Mouse (Mus musculus) megakaryocyte progenitor cell, adult 5-6 weeks (primary cell): ENCODE data around the gene Clptm1. TPM values are rescaled to one million over a fixed set of nuclear protein-coding genes. Genes with fewer than 3 reads are reported as not detected.

ENCODE experiments used
- ATAC-seq: replicated peaks from 2 replicates; pipeline ENCODE4 v1.8.0; 2016; ENCODE audit warnings: mild to moderate bottlenecking, moderate TSS enrichment, inconsistent platforms; ENCODE audit not compliant: poor library complexity
- total RNA-seq, 2 experiments: library from RNA; stranded (forward) in 1 of 2; stranded (reverse) in 1 of 2; fragments of 157-497, 149-512 nt in 1 of 2; fragments of 200-1000 nt in 1 of 2; gene quantifications; 2 replicates each; pipeline versions ENCODE4 v1.2.3 to v1.2.4; 2015 to 2017

The Clptm1 gene
- 47.3 and 57.1 TPM in 2 replicates for total RNA-seq (2015)
- 25.7 and 30.0 TPM in 2 replicates for total RNA-seq (2017)

DNA sequence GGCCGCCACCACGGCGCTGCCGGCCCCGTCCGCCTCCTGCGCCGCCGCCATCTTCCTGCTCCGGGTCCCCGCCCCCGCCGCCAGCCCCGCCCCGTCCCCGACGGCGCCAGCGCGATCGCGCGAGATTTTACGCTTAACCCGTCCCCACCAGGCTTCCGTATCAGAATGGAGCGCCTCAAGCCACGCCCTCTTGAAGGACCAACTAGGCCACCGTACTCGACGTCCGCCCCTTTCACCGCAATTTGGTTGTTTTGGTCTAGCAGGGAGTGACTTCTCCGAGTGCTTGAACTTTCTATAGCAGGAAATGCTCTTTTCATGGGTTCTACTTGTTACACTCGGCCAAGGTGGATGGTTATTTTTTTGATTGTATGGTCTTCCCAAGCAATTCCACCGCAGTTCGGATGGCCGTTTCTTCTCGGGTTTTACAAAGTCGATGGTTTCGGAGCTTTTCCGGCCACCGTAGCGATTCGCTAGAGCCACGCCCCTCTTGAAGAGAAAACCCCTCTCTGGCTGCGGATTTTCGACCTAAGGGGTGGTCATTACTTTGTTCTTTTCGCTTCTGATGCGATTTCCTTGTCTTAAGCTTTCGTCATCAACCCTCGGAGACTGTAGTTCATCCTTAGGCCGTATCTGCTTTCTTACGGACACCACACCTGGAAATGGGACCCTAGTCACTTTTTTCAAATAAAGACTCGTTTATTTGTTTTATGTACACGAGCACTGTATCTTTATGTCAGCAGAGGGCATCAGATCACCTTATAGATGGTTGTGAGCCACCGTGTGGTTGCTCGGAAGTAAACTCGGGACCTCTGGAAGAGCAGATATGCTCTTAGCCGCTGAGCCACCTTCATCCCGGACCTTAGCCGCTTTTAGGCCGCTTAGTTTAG lies at the start of gene Clptm1:
Gene Clptm1, minus strand, starts transcription at position 79 of the 887 bp plus-strand sequence.
- ATAC-seq, result peak; percentile 79

DNA sequence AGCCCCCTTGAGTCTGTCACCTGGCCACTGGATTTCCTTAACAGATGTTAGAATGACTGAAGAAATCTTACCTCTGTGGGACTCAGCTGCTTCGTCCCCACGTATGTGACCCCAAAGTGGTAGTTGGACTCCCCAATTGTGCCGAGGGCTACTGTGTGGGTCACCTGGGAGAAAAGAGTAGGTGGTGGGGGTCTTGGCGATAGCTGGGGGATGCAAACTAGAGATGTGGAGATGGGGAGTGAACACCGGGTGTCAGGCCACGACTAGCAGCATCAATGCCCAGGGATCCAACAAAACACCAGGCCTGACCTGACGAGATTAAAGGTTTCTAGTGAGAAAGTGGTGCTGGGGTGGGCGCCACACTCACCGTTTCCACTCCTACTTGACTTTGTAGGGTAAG lies 48.8 kb upstream of the Clptm1 start:
- no peak for ATAC-seq

DNA sequence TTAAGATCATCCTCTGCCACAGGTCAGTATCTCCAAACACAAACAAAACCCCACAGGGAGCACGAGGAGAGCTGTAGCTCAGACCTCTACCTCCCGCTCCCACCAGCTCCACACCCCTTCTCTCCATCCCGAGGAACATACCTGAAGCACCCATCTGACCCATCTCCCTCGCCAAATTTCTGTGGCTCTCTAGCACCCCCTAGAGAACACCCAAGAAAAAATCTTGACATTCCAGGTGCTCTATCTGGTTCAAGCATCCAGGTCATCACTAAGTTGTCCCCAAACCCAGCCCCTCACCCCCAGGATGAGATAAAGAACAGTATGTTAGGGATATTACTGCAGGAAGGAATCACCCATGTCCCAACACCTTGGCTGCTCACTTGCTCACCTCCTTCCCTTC lies 48.4 kb upstream of the Clptm1 start:
- ATAC-seq, result no peak

DNA sequence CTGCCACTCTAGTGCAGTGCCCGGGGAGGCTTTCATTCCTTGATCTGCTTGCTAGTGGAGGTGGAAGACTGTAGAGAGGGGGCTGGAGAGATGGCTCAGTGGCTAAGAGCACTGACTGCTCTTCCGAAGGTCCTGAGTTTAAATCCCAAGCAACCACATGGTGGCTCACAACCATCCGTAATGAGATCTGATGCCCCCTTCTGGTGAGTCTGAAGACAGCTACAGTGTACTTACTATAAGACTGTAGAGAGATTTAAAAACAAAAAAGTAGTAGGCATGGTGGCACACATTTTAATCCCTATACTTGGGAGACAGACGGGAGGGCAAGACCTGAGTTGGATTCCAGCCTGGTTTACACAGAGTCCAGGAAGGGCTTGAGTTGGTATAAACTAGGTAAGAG lies 47.6 kb upstream of the Clptm1 start:
- no peak for ATAC-seq

DNA sequence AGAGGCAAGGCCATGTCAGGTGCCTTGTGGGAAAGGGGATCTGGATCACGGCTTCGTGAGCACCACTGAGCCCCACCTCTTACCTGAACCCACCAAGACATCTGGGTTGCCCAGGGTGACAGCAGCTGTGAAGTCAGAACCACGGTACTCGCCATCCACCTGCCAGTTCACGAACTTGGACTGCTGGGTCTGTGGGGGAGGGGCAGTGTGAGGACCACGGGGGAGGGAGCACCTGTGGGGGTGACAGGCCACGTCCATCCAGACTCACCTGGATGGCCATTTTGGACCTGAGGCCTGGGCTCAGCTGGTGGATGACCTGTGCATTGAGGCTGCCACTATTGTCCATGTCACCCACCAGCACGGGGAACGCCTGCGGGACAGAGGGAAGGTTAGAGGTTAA lies 45.8 kb upstream of the Clptm1 start:
- ATAC-seq, result no peak

DNA sequence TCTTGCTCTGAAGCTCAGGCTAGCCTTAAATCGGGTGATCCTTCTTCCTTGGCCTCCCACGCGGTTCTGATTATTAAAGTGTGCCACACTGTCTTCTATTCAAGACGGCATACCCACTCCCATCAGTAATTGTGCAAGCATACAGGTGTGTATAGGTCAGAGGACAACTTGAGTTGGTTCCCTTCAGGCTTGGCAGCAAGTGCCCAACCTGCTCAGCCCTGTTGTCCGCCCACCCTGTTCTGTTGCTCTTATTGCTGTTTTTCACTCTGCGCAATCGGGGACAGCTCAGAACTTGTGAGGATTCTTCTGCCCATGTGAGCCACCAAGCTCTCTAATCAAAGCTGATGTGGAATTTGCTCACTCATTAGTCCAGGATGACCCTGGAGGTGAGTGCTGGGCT lies 40.4 kb upstream of the Clptm1 start:
- no peak for ATAC-seq

DNA sequence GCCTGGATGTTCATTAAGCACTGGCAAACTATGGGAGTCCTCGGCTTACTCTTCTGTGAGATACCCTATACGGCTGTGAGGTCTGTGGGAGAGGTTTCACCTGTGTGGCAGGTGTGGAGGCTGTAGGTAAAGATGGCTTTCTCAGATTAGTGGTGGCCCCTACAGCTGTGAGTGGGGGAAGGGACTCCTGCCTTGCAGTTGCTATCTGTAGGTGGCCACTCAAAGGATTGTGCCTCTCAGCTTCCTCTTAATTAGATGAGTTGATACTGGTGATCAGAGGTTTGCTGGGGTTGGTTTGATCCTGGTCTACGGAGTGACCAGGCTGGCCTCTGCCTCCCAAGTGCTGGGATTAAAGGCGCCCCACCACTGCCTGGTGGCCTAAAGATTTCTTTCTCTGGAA lies 39.6 kb upstream of the Clptm1 start:
- ATAC-seq, result no peak

DNA sequence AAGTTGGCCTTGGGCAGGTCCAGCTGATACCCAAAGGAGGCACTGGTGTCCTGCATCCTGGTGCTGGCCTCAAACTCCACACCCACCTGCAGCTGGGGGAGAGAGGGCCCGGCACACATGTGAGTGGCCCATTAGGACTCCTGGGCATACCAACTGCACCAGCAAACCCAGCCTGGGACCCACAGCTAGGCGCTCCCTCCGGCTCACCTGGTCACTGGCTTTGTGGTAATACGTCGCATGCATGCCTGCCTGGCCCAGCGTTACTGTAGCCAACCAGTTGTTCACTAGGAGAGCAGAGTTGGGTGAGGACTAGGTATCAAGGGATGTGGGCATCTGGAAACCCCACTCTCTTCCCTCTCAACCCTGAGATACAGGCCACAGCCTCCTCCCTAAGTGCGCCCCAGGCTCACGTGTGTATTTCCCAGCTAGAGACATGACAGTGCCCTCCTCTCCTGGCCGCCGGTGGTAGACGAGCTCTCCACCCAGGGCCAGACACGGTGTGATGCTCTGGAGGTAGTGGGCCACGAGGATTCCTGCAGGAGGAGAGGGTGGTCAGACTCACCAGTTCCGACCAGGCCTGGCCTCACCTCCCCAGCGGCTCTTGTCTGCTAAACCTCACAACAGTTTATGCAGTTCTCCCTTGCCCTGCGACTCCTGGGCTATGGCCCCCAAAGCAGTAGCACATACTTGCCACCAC lies 38.2 kb upstream of the Clptm1 start:
- ATAC-seq, result no peak

DNA sequence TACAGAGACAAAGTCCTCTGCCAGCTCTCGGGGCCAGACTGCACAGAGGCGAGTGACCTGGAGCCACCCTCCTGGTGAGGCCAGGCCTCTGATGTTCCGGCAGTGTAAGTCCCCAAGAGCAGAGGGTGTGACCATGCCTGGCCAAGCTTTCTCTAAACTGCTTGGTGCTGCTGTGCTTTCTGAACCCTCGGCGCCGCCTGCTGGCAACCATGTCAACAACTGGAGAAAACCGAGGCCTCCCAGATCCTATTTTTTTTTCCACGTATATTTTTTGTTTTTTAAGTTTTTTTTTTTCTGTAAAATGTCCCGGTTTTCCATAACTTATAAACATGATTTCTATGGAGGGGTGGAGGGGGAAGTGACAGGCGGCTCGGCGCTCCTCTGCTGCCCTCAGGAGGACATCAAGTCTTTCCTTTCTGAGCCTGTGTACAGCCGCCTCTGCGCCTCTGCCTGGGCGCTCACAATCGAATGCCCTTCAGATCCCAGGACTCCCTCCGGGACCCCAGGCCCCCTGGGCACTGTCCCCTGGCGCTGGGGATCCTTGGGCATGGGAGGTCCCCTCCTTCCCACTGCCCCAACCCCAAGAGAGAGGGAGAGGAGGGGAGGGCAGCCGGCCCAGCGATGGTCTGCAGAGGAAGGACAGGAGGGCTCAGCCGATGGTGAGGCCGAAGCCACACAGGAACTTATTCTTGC lies 36.4 kb upstream of the Clptm1 start:
- ATAC-seq, result peak; percentile 43

DNA sequence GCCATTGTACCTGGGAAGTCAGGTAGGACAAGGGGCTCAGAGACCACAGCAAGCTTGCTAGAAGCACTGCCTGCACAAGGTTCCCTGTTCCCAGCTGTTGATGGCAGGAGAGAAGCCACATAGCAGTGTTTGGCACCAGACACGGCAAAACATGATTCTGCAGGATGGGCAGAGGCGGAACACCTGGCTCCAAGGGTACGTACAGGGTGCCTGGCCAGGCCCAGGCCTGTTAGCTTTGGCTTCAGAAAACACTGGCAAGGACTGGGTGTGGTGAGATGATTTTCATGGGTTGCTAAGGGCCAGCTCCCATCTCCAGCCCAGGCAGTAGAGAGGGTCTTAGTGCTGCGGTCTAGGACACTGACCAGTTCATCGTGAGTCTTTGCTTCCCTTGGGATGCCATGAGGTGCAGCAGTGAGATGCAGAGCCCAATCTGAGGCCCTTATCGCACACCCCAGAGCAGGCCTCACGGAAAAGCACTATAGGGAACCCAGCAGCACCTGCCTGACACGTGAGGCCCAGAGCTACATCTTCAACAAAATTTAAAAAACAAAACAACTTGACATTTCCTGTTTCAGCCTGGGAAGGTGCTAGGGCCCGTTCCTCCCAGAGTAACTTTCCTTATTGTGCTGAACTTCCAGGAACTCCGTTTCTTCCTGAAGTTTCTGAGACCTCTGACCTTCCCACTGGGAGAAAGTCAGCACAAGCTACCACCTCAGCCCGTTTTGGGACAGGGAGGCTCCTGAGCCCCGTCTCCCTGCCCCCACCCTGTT lies 35.7 kb upstream of the Clptm1 start:
- no peak for ATAC-seq

DNA sequence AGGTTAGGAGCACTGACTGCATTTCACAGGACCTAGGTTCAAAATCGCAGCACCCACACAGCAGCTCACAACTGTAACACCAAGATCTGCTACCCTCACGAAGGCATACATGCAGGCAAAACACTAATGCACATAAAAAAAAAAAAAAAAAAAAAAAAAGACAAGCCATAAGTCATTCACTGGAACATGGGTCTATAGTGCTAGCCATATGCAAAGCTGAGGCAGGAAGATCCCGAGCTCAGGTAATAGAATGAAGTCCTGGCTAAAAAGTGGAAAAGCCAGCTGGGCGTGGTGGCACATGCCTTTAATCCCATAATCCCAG lies 35.0 kb upstream of the Clptm1 start:
- ATAC-seq, result no peak

DNA sequence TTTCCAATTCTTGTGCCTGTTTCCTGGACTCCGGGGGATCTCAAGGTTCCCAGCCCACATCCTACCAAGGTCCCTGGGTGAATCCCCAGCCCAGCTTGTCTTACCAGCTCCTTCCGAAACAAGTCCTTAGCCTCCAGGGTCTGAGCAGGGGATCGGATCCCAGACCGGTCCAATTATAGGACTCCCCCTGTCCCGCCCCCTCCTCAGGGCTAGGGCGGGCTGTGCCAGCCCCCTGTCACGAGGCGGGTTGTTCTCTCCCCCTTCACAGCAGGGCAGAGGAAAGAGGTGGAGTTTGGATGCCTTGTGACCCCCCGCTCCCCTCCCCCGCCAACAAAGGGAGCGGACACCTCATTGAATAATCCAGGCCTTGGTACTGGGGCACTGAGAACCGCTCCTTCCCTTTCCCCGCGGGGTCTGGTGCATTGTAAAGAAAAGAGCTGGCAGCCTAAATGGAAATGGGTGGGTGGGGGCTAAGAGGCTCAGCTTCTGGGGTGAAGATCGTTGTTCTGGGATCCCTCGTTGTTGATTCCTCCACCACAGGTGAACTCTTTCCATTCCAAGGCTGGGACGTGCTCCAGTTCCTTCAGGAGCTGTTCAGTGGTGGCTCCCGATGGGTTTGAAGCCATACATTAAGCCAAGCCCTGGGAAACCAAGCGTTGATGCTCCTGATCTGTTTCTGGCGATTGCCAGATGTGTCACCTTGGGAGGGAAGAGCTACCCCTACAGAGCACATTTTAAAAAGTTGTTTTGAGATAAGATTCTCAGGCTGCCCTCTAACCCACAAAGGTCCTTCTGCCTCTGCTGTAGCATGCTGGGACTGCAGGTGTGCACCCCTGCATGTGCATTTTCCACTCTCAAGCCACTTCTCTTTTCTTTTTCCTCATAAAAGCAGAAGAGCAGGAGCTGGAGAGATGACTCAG lies 34.3 kb upstream of the Clptm1 start, which contains the start of gene Apoe:
Gene Apoe, minus strand, starts transcription at position 282 of the 920 bp plus-strand sequence.
- peak; percentile 48 for ATAC-seq

DNA sequence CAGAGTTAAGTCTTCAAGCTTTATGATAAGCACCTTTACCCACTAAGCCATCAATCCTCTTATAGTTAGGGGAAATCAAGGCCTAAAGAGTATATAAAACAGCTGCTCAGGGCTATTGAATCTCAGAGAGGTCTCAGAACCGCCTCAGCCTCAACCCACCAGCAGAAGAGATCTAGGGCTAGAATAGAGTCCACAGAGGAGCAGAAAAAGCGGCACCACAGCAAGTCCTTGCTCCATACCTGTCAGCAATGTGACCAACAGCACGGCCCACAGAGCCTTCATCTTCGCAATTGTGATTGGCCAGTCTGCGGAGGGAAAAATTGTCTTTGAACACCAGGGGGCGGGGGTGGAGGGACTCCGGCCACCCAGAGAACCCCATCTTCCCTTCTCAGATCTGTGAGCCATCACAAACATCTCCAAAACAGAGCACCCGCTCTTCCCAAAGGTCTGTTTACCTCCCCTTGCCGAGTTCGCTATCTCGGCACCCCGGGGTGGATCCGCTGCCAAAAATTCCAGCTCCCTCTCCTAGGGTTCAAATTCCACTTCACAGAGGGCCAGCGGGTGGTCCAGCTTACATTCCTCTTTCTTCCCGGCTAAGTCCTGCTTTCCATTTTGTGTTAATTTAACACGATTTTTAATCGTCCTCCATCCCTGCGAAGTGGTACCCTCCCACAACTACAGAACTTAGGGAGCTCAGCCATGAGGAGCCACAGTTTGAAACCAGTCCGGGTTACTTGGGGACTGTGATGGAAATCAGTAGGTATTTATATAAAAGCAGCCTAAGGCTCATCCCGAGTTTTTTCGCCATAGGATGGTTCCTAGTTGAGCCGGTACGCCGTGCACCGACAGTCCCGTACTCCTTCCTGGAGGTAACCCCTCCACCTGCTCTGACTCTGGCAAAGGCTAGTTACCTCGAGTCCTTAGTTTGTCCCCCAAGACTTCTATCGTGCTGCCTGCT lies 33.4 kb upstream of the Clptm1 start:
- ATAC-seq, result peak; percentile 29

DNA sequence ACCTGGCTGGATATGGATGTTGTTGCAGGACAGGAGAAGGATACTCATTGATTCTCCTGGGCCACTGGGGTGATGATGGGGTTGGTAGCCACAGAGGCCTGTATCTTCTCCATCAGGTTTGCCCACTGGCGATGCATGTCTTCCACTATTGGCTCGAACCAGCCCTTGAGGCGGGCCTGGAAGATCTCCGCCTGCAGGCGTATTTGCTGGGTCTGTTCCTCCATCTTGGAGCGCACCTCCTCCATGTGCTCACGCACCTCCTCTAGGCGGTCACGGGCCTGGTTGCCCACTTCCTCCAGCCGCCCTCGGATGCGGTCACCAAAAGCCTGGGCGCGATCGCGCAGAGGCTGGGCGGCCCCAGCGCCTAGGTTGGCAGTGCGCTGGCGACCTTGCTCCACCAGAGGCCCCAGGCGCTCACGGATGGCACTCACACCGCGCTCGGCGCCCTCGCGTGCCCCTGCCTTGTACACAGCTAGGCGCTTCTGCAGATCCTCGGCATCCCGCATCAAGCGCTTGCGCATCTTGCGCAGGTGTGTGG lies 31.6 kb upstream of the Clptm1 start:
- ATAC-seq, result no peak

DNA sequence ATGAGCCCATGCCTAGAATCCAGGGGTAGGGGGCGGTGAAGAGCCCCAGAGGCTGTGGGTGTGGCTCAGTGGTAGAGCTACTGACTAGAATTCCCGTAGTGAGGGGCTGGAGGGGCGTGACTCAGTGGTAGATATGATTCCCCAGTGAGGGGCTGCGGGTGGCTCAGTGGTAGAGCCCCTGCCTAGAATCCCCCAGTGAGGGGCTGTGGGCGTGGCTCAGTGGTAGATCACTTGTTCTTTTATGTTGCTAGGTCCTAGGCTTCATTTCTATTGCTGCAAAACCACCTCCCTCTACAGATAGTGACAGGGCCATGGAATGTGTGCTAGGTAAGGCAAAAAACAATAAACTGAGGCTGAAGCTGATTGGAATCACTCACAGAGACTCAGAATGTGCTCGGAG lies 31.0 kb upstream of the Clptm1 start:
- no peak for ATAC-seq

DNA sequence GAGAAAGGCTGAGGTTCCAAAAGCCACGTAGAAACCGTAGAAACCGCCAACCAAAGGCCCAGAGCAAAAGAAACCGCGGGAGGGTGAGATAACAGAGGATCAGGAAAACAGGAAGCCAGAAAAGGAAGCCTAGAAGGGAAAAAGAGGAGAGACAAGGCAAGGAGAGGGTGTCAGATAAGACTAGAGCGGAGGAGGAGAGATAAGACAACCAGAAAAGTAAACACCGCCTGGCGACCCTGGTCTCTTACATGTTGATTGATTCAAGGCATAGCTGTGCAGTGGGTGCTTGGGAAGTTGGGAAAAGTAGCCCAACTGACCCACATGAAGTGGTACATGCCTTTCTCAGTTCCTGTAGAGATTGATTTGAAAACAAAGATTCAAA lies 30.4 kb upstream of the Clptm1 start:
- 0 out of 2 replicates have a peak, but pooled peaks have one; percentile 3 for ATAC-seq

DNA sequence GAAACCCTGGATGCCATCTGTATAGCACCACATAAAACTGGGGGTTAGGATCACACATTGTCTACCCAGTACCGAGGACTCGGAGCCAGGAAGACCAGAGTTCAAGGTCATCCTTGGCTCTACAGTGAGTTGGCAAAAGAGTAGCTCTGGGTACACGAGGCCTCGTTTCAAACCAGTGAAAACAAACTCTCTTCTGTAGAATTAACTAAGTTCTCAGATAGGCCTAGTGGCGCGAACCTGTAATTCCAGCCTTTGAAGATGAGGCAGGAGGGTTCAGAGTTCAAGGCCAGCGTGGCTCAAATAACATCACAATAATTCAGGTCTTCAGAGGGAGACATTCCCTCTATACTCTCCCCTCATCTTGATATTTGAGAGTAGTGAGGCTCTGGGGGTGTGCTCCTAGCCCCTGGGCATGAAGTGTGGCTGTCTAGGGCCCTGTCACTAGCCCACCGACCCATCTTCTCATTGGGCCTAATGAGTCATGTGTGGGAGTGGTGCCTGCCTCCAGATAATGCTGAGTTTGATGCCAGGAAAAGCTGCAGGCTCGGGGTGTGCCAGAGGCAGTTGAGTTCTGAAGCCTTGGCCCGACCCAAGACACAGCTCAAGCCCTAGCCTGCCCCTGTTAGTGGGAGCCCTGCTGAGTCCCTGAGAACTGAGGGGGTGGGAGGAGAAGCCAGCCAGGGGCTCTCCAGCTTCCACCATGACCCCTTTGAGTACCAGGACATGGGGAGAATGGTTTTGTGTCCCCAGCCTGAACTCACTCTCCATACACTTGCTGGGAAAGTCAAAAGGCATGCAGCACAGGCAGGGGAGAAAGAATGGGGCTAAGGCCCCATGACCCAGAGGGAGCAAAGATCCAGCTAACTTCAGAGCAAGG lies 29.7 kb upstream of the Clptm1 start:
- 0 out of 2 replicates have a peak, but pooled peaks have one; percentile 0 for ATAC-seq
